Comparison of ENCODE assay signal across 8 mouse cellular contexts in the genomic region with DNA sequence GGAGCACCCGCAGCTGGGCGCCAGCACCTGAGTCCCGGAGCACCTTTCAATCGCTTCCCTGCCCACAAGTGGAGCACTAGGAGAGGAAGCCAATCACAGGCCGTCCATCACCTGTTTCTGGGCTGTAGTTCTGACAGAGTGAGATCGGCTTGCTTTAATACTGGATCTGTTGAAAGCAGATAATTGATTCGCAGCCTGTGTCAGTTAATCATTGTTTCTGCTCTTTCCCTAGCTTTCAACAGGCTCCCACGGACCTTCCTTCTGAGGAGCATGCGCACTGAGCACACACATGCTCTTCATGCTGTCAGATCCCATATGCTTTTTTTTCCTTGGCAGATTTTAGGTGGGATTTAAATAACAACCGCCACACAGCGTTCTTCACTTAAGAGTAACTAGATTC.
DNase-seq lines count a peak whose midpoint lies in the region; TF ChIP-seq lines count a peak whose summit lies in the region.
"Had no signal": no experiment of that assay in that cellular context is flagged by ENCODE, and none has a peak within 500 bp of the region (broad histone marks: within the 10 kb centered on the region; RNA-seq: fewer than 3 reads in every experiment).

No protein-coding gene starts in this region.

- intact Hi-C loops in left cerebral cortex, adult 2 months (cut with DNase I), result loop anchor here (5.0 kb wide), 1 partner anchor 135 kb away; the partner anchor contains the start of gene Mpp6
- intact Hi-C loops in left cerebral cortex, postnatal 4 days (cut with DNase I), result no loop called here

- 54% methylated on average over 11 of the region's 11 CpGs for WGBS in kidney, adult 2 months

- H3K4me3 ChIP-seq in left cerebral cortex, adult 2 months, result peak overlapping the region; percentile 11
- H3K4me3 ChIP-seq in kidney, adult 2 months (ENCODE audit: insufficient read depth, low read depth, low read length), result no peak overlapping the region

- peak; percentile 29 to 35 for DNase-seq in left cerebral cortex, adult 2 months (ENCODE audit: extremely low spot score in 1 of 2, low spot score in 2 of 2)
- no peak for DNase-seq in left cerebral cortex, postnatal 4 days
- DNase-seq in kidney, adult 2 months, result peak; percentile 48
- DNase-seq in layer of hippocampus, adult 9-11 months, result peak; percentile 85
- DNase-seq in right cerebral cortex, postnatal 10 days (ENCODE audit: low spot score in 2 of 2), result peak; percentile 70 to 82
- no peak for DNase-seq in heart, postnatal 4 days
- no peak for DNase-seq in adrenal gland, postnatal 25 days

- no peak for TF ChIP-seq CTCF in left cerebral cortex, adult 2 months (IDR thresholded peaks at IDR 0.05)
- no peak for TF ChIP-seq CTCF in kidney, adult 2 months (conservative IDR thresholded peaks at IDR 0.05; ENCODE audit: insufficient read depth, insufficient read length, low read depth, low read length)

- H3K4me1 ChIP-seq in kidney, adult 2 months (ENCODE audit: control insufficient read depth, insufficient read depth, low read length), result no peaks in the 10 kb centered on the region

- H3K27ac ChIP-seq in left cerebral cortex, adult 2 months, result no peak overlapping the region
- H3K27ac ChIP-seq in kidney, adult 2 months (ENCODE audit: insufficient read depth, low read depth, low read length), result no peak overlapping the region

- H3K36me3 ChIP-seq in kidney, adult 2 months (ENCODE audit: control insufficient read depth, insufficient read depth, low read length), result no peaks in the 10 kb centered on the region
- H3K36me3 ChIP-seq: G1E had no signal

- no peak for TF ChIP-seq POLR2A in kidney, adult 2 months (IDR thresholded peaks at IDR 0.05; ENCODE audit: low read depth, low read length)

- no peaks in the 10 kb centered on the region for H3K27me3 ChIP-seq in kidney, adult 2 months (replicated peaks; ENCODE audit: control insufficient read depth, insufficient read depth, low read length)

Comparison
In these comparisons a context has a peak if more than half of its experiments do, and no peak if none do; other contexts are left out.
1. DNase-seq: peak in left cerebral cortex, adult 2 months (2 of 2), kidney, adult 2 months (single experiment), layer of hippocampus, adult 9-11 months (single experiment) and right cerebral cortex, postnatal 10 days (2 of 2); none in left cerebral cortex, postnatal 4 days (single experiment), heart, postnatal 4 days (single experiment) and adrenal gland, postnatal 25 days (single experiment).